8 mouse cellular contexts compared by ENCODE assay signal in genomic region chr15:6622512-6622911, GRCm38 (mm10).
DNase-seq lines count a peak whose midpoint lies in the region; ATAC-seq and TF ChIP-seq lines count a peak whose summit lies in the region.

No protein-coding gene starts in this region.

- H3K9me3 ChIP-seq in liver, postnatal 0 days (ENCODE audit: low read length): no peaks in the 10 kb centered on the region

- DNase-seq in A20 (ENCODE audit: low read depth, low spot score): peak; percentile 79
- DNase-seq in cerebellum, postnatal 4 days (ENCODE audit: low spot score in 2 of 2): peak; percentile 52 to 76
- peak; percentile 85 for DNase-seq in gastrocnemius, postnatal 10 days
- DNase-seq in kidney, postnatal 4 days: peak; percentile 90
- peak; percentile 87 for DNase-seq in liver, postnatal 0 days
- peak; percentile 93 for DNase-seq in retina, embryonic 14.5 days (ENCODE audit: low spot score)
- DNase-seq in thymus, postnatal 4 days: peak; percentile 95

- H3K27ac ChIP-seq in liver, postnatal 0 days (ENCODE audit: low read depth): 0 out of 2 replicates have a peak overlapping the region, but pooled peaks have one; percentile 60

- peaks cover 17% of the 10 kb centered on the region for H3K4me1 ChIP-seq in liver, postnatal 0 days (ENCODE audit: insufficient read depth)

- H3K36me3 ChIP-seq in liver, postnatal 0 days (replicated peaks; ENCODE audit: insufficient read depth, low read length): no peaks in the 10 kb centered on the region

- H3K4me2 ChIP-seq in liver, postnatal 0 days (ENCODE audit: low read depth, low read length): no peak overlapping the region

- WGBS in liver, postnatal 0 days (ENCODE audit: insufficient replicate concordance): 9% methylated on average over 5 of the region's 5 CpGs

- peak; percentile 89 for TF ChIP-seq CTCF in liver, postnatal 0 days (IDR thresholded peaks at IDR 0.05; ENCODE audit: low read depth)

- no peak overlapping the region for H3K9ac ChIP-seq in liver, postnatal 0 days (replicated peaks)

- H3K27me3 ChIP-seq in liver, postnatal 0 days (ENCODE audit: insufficient read depth, low read length): no peaks in the 10 kb centered on the region

- H3K4me3 ChIP-seq in liver, postnatal 0 days (ENCODE audit: low read depth, low read length): no peak overlapping the region

- ATAC-seq in activated CD4-positive, CD25-positive, alpha-beta regulatory T cell, adult 4 months: peak; percentile 51
- ATAC-seq in liver, postnatal 0 days: peak; percentile 51; the same call in 1 of the 2 replicates

- TF ChIP-seq EP300 in liver, postnatal 0 days (IDR thresholded peaks at IDR 0.05; ENCODE audit: low read depth): no peak
